Mouse (Mus musculus): Measurements from ENCODE around the gene Bnipl. TPM values are rescaled to one million over a fixed set of nuclear protein-coding genes. Genes with fewer than 3 reads are reported as not detected.
"Not testable (repeated sequence)": the region's sequence is repeated elsewhere in the genome, so short reads cannot be mapped to it uniquely, and the experiment has no call there.

Bnipl gene
- polyA plus RNA-seq, 1 experiment from 2014 or later: 0.17 TPM

DNA sequence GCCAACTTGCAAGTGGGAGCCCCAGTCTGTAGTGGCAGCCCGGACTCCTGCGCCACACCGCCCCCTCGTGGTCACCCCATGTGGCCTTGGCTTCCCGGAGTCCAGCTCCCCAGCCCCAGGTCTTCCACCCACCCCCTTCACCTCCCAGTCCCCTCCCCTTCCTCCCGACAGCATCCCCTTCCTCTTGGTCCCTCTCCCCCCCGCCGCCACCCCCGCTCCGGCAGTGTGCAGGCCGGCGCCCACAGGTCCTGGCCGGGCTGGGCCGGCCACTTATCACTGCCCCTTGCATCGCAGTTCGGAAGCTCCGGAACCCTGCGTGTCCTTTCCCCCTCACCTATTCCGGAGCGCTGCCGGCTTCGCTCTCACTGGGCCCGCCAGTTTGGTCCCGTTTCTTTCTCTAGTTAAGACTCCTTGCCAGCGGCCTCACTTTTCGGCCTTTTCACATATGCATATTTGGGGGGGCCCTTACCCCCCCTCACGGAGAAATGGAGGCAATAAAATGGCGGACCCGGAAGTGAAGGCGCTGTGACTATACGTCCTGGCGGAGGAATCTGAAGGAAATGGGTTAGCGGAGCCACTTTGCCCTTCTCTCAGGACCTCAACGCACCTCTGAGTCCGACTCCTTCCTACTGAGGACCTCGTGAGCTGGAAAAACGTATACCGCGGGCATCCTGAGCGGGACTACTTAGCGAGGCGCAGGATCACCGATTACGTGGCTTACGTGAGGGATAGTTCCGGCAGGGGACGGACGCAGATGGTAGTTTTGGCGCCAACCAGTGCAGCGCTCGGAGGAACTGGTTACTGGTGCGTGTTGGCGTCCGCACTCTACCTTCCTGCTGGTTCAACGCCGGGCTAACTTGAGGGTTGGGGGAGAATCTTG is 33.5 kb downstream of the Bnipl start, which contains the start of gene Gabpb2:
TSS of gene Gabpb2 (minus strand) at position 662 of the 880 bp plus-strand sequence.
- Histone ChIP-seq H3K9ac (replicated peaks) (peak within 1 kb of the TSS; percentile 84), H3K4me2 (replicated peaks) (peak within 1 kb of the TSS; percentile 62), H3K27ac (peak within 1 kb of the TSS; percentile 96), H3K4me1 (replicated peaks) (peaks cover 21% of the 10 kb centered on the region), H3K4me3 (replicated peaks) (peak within 1 kb of the TSS; percentile 71), H3K27me3 (no peaks in the 10 kb centered on the region), H3K9me3 (no peaks in the 10 kb centered on the region), H3K36me3 (peaks cover 54% of the 10 kb centered on the region)
- under 1% methylated on average over 54 of the region's 56 CpGs for WGBS
- ATAC-seq: peak; percentile 93

GRCm38 (mm10) chr3:95216655-95217254 is 34.2 kb downstream of the Bnipl start:
- Histone ChIP-seq H3K4me1 (replicated peaks) (peaks cover 20% of the 10 kb centered on the region), H3K36me3 (peaks cover 51% of the 10 kb centered on the region), H3K9ac (replicated peaks) (peak overlapping the region; percentile 84), H3K27ac (peak overlapping the region; percentile 96), H3K4me3 (replicated peaks) (peak overlapping the region; percentile 71), H3K27me3 (no peaks in the 10 kb centered on the region), H3K9me3 (no peaks in the 10 kb centered on the region), H3K4me2 (replicated peaks) (peak overlapping the region; percentile 62)
- 18% methylated on average over 4 of the region's 4 CpGs for WGBS
- ATAC-seq: no peak

- H3K9ac ChIP-seq (replicated peaks): no peak overlapping the region
- H3K4me2 ChIP-seq (replicated peaks): no peak overlapping the region
- 100% methylated on average over 1 of the region's 1 CpGs for WGBS
- H3K36me3 ChIP-seq: peaks cover 38% of the 10 kb centered on the region
- H3K4me1 ChIP-seq (replicated peaks): peaks cover 16% of the 10 kb centered on the region
- no peak for ATAC-seq
- no peaks in the 10 kb centered on the region for H3K9me3 ChIP-seq
- H3K4me3 ChIP-seq (replicated peaks): no peak overlapping the region
- no peak overlapping the region for H3K27ac ChIP-seq
- no peaks in the 10 kb centered on the region for H3K27me3 ChIP-seq
Observed at GRCm38 (mm10) chr3:95213609-95213975, 37.4 kb downstream of the Bnipl start.

DNA sequence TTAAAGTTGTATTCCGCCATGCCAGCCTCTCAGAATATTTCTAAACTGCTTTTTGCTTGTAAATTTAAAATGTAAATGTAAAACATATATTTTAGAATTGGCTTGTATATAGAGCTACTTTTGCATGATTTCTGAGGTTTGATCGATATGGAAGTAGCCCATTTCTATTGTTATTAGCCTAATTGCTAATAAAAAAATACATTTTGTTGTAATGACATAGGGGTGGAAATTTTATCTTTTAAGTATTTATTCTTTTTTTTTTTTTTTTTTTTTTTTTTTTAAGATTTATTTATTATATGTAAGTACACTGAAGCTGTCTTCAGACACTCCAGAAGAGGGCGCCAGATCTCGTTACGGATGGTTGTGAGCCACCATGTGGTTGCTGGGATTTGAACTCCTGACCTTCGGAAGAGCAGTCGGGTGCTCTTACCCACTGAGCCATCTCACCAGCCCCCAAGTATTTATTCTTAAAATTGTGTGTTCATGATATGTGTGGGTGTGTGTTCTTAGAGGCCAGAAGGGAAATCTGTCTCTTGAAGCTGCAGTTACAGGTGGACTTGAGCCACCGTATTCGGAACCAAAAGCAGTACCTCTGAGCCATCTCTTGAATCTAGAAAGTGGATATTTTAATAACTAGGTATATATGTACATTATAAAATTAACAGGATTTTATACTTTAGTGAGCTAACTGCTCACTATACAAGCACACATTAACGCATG is 37.9 kb downstream of the Bnipl start:
- not testable (repeated sequence) for H3K27ac ChIP-seq; ATAC-seq; H3K4me3 ChIP-seq (replicated peaks); H3K9ac ChIP-seq (replicated peaks); H3K9me3 ChIP-seq; H3K27me3 ChIP-seq; H3K4me2 ChIP-seq (replicated peaks)
- 95% methylated on average over 9 of the region's 10 CpGs for WGBS
- Histone ChIP-seq H3K4me1 (replicated peaks) (peaks cover 11% of the 10 kb centered on the region), H3K36me3 (peaks cover 39% of the 10 kb centered on the region)

DNA sequence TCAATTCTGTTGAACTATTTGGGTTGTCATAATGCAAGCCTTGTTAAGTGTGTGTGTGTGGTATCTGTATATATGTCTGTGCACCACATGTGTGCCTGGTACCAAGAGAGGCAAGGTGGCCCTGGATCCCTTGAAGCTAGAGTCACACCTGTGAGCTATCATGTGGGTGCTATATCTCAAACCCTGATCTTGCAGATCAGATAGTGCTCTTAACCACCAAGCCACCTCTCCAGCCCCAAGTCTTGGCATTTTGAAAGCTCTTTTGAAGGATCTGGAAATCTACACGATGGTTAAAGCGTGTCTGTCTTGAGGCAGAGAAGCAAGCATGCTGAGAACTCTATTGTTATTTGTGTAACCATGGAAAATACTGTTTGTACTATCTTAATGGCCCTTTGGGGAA is 40.4 kb downstream of the Bnipl start:
- no peak overlapping the region for H3K4me2 ChIP-seq (replicated peaks)
- ATAC-seq: no peak
- H3K9ac ChIP-seq (replicated peaks): no peak overlapping the region
- no peak overlapping the region for H3K4me3 ChIP-seq (replicated peaks)
- H3K27me3 ChIP-seq: no peaks in the 10 kb centered on the region
- 52% methylated on average over 2 of the region's 2 CpGs for WGBS
- H3K9me3 ChIP-seq: no peaks in the 10 kb centered on the region
- H3K4me1 ChIP-seq (replicated peaks): no peaks in the 10 kb centered on the region
- peaks cover 48% of the 10 kb centered on the region for H3K36me3 ChIP-seq
- H3K27ac ChIP-seq: no peak overlapping the region

DNA sequence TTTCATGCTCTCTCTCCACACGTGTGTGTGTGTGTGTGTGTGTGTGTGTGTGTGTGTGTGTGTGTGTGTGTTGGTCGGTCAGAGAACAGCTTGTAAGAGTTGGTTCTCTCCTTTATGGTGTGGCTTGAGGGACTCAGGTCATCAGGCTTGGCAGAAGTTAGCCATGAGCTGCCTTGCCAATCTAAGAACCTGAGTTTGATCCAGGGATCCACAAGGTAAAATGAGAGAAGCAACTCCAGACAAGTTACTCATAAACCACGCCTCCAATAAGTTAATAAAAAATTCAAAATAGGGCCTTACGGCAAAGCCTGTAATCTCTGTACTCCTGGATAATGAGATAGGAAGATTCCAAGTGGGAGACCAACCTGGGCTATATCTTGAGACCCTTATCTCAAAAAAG is 42.7 kb downstream of the Bnipl start:
- H3K27ac ChIP-seq: no peak overlapping the region
- 92% methylated on average over 3 of the region's 4 CpGs for WGBS

DNA sequence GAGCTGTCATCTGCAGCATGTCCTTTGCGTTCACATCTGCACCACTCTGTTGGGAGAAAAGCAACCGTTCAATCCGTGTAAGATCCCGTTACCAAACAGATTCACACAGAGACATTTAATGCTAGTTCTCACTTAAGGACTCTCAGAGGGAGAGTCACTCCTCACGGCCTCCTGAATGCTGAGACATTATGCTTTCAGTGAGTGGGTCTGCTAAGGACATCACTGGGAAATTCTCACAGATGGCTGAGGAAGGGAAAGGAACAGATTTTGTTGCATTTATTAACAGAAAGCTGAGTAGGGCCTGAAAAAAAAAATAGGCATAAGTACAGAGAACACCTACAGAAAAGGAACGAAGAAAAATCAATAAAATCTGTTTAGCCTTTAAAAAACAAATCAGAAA is 47.1 kb downstream of the Bnipl start:
- Histone ChIP-seq H3K27ac (no peak overlapping the region), H3K36me3 (peaks cover 76% of the 10 kb centered on the region), H3K9me3 (no peaks in the 10 kb centered on the region)

More for the DNA sequence above, 42.7 kb downstream of the Bnipl start:
- Histone ChIP-seq H3K4me1 (replicated peaks) (no peaks in the 10 kb centered on the region), H3K4me2 (replicated peaks) (no peak overlapping the region), H3K36me3 (peaks cover 52% of the 10 kb centered on the region), H3K27me3 (no peaks in the 10 kb centered on the region), H3K9me3 (no peaks in the 10 kb centered on the region), H3K4me3 (replicated peaks) (no peak overlapping the region), H3K9ac (replicated peaks) (no peak overlapping the region)
- ATAC-seq: no peak

DNA sequence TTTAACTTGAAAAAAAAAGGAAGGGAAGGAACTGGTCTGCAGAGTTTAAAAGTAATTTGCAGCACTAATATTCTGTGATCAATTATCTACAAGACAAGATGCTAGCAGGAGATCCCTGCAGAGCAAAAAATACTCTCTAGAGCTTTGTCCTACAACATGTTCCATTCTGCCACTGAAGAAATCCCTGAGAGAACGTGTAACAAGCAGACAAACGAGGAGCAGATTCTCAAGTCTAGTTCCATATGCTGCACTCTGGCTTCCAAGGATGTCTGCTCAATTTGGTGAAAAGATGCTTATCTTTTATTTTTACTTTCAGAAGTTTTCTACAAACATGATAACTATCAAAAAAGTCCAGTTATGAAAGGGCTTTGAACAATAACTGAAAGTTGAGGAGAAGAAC is 50.4 kb downstream of the Bnipl start:
- 80% methylated on average over 2 of the region's 2 CpGs for WGBS
- Histone ChIP-seq H3K4me1 (replicated peaks) (no peaks in the 10 kb centered on the region), H3K27me3 (no peaks in the 10 kb centered on the region), H3K9me3 (no peaks in the 10 kb centered on the region), H3K27ac (no peak overlapping the region), H3K4me2 (replicated peaks) (no peak overlapping the region), H3K9ac (replicated peaks) (no peak overlapping the region), H3K4me3 (replicated peaks) (no peak overlapping the region), H3K36me3 (peaks cover 76% of the 10 kb centered on the region)
- no peak for ATAC-seq

More for the DNA sequence above, 47.1 kb downstream of the Bnipl start:
- H3K4me3 ChIP-seq (replicated peaks): no peak overlapping the region
- H3K4me2 ChIP-seq (replicated peaks): no peak overlapping the region
- H3K4me1 ChIP-seq (replicated peaks): no peaks in the 10 kb centered on the region
- H3K27me3 ChIP-seq: no peaks in the 10 kb centered on the region
- H3K9ac ChIP-seq (replicated peaks): no peak overlapping the region
- WGBS: 92% methylated on average over 6 of the region's 6 CpGs
- ATAC-seq: no peak

GRCm38 (mm10) chr3:95200132-95200531 is 50.9 kb downstream of the Bnipl start:
- peaks cover 77% of the 10 kb centered on the region for H3K36me3 ChIP-seq
- no peak for ATAC-seq
- no peak overlapping the region for H3K9ac ChIP-seq (replicated peaks)
- H3K27me3 ChIP-seq: no peaks in the 10 kb centered on the region
- no peak overlapping the region for H3K4me2 ChIP-seq (replicated peaks)
- H3K9me3 ChIP-seq: no peaks in the 10 kb centered on the region
- H3K4me1 ChIP-seq (replicated peaks): no peaks in the 10 kb centered on the region
- H3K4me3 ChIP-seq (replicated peaks): no peak overlapping the region
- WGBS: 72% methylated on average over 7 of the region's 7 CpGs
- H3K27ac ChIP-seq: no peak overlapping the region

DNA sequence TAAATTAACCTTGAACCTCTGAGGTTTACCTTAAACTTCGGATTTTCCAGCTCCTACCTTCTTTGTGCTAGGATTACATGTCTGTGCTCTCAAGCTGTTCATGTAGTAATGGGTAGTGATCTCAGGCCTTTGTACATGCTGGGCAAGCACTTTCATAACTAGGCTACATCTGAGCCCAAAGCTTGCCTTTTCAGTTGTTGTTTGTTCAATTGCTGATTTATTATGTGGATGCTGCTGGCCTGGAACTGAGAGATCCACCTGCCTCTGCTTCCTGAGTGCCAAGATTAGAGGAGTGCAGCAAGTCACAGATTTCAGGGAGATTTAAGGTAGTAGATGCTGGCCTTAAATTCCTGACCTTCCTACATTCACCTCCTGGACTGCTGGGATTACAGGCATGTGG is 51.9 kb downstream of the Bnipl start:
- H3K36me3 ChIP-seq: peaks cover 76% of the 10 kb centered on the region
- no peaks in the 10 kb centered on the region for H3K27me3 ChIP-seq
- no peak overlapping the region for H3K4me2 ChIP-seq (replicated peaks)
- 73% methylated on average over 1 of the region's 1 CpGs for WGBS
- H3K27ac ChIP-seq: no peak overlapping the region
- no peak overlapping the region for H3K4me3 ChIP-seq (replicated peaks)
- H3K9me3 ChIP-seq: no peaks in the 10 kb centered on the region
- no peaks in the 10 kb centered on the region for H3K4me1 ChIP-seq (replicated peaks)
- H3K9ac ChIP-seq (replicated peaks): no peak overlapping the region
- ATAC-seq: no peak

DNA sequence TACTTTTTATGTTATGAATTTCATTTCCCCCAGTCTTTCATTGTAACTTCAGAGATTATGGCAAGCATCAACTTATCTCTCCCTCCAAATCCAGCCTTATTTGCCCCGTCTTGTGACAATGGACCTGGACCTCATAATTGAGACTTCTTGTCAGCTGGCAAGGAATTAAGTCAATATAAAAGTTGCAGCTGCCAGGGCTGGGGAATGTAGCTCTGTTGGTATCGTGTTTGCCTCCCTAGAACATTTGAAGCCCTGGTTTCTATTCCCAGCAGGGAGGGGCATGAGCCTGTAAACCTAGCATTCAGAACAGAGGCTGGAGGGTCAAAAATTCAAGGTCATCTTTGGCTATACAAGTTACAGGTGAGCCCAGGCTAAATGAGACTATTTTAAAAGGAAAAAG is 55.2 kb downstream of the Bnipl start:
- Histone ChIP-seq H3K27me3 (no peaks in the 10 kb centered on the region), H3K27ac (no peak overlapping the region), H3K9me3 (no peaks in the 10 kb centered on the region), H3K4me2 (replicated peaks) (no peak overlapping the region), H3K4me3 (replicated peaks) (no peak overlapping the region), H3K9ac (replicated peaks) (no peak overlapping the region), H3K4me1 (replicated peaks) (no peaks in the 10 kb centered on the region), H3K36me3 (peaks cover 57% of the 10 kb centered on the region)
- no peak for ATAC-seq
- WGBS: 84% methylated on average over 2 of the region's 2 CpGs

GRCm38 (mm10) chr3:95194721-95195135 is 56.3 kb downstream of the Bnipl start:
- Histone ChIP-seq H3K9ac (replicated peaks) (no peak overlapping the region), H3K4me2 (replicated peaks) (no peak overlapping the region), H3K27ac (no peak overlapping the region), H3K4me1 (replicated peaks) (no peaks in the 10 kb centered on the region), H3K36me3 (peaks cover 59% of the 10 kb centered on the region), H3K9me3 (no peaks in the 10 kb centered on the region), H3K27me3 (no peaks in the 10 kb centered on the region), H3K4me3 (replicated peaks) (no peak overlapping the region)
- WGBS: 87% methylated on average over 6 of the region's 6 CpGs
- no peak for ATAC-seq

Data from midbrain, embryonic 13.5 days (tissue).